Mouse (Mus musculus): ENCODE measurements around the gene Rfxap. TPM values are rescaled to one million over a fixed set of nuclear protein-coding genes. Genes with fewer than 3 reads are reported as not detected.

Rfxap gene
- 46.8 and 62.8 TPM in 2 replicates for polyA plus RNA-seq (2014; fragmentation: Nextera tagmentation; extraction: Ambion mirVana)

DNA sequence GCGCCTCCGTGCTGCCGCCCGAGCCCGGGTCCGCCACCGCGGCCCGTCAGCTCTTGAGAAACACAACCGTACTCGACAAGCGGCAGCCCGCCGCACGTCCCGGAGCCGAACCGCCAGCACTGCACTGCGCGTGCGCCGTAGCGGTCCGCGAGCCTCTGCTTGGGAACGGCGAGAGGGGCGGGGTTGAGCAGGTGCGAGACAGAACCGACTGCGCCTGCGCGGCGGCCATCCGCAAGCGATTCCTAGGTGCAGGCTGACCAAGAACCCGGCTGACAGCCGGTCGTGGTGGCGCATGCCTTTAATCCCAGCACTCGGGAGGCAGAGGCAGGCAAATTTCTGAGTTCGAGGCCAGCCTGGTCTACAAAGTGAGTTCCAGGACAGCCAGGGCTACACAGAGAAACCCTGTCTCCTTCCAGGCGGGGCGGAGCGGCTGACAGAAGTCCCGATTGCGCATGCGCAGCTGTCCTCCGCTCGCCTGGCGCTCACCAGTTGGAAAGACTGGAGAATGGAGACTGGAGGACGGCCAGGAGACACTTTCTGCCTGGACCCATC is at the start of gene Rfxap:
Rfxap (minus strand) TSS at position 126 of the 552 bp plus-strand sequence.
- ATAC-seq (ENCODE audit: low read depth) = peak; percentile 94
- under 1% methylated on average over 52 of the region's 52 CpGs for WGBS

DNA sequence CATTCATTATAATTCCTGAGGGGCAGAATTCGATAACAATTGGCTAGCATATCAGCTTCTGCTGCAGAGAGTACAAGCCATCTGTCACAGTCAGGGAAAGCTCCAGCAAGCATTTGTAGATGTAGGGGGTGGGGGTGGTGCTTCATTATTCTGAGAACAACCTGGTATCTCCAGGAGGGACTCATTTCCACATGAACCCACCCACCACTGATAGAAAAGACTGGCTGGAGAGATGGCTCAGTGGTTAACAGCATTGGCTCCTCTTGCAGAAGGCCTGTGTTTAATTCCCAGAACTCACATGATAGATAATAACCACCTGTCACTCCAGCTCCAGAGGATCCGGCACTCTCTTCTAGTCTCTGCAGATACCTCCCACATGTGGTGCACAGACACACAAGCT is 27.8 kb upstream of the Rfxap start:
- WGBS = 61% methylated on average over 2 of the region's 2 CpGs
- no peak overlapping the region for H3K4me2 ChIP-seq (ENCODE audit: low read depth, low read length)
- H3K4me1 ChIP-seq (ENCODE audit: control insufficient read depth, insufficient read depth, low read length) = no peaks in the 10 kb centered on the region

More for the DNA sequence above, at the start of gene Rfxap:
- Histone ChIP-seq H3K9ac (replicated peaks; ENCODE audit: low read depth, low read length) (peak within 1 kb of the TSS; percentile 94), H3K4me2 (ENCODE audit: low read depth, low read length) (peak within 1 kb of the TSS; percentile 96), H3K4me1 (ENCODE audit: control insufficient read depth, insufficient read depth, low read length) (peaks cover 13% of the 10 kb centered on the region), H3K27me3 (ENCODE audit: control insufficient read depth, insufficient read depth, low read length) (no peaks in the 10 kb centered on the region), H3K9me3 (ENCODE audit: control insufficient read depth, low read length) (no peaks in the 10 kb centered on the region), H3K27ac (ENCODE audit: low read depth, low read length) (peak within 1 kb of the TSS; percentile 92), H3K4me3 (ENCODE audit: low read depth, low read length) (peak within 1 kb of the TSS; percentile 94), H3K36me3 (ENCODE audit: control insufficient read depth, insufficient read depth, low read length) (peaks cover 12% of the 10 kb centered on the region)

DNA sequence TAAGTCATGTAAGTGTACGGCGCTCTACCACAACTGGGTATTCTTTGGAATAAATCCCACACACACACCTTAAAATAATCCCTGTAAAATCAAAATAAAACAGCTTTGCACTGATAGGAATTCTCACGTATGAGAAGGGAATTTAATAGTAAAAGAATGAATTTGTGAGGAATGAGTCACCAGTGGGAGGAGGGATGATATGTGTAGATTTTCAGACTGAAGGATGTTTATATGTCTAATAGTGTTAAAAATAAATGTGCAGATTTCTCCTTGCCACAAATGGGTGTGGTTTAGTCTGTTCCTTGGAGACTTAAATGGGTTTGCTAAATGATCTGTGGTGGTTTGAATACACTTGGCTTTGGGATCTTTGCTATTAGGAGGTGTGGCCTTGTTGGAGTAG is 24.9 kb upstream of the Rfxap start:
- Histone ChIP-seq H3K9ac (replicated peaks; ENCODE audit: low read depth, low read length) (no peak overlapping the region), H3K36me3 (ENCODE audit: control insufficient read depth, insufficient read depth, low read length) (no peaks in the 10 kb centered on the region), H3K4me3 (ENCODE audit: low read depth, low read length) (no peak overlapping the region), H3K4me1 (ENCODE audit: control insufficient read depth, insufficient read depth, low read length) (no peaks in the 10 kb centered on the region), H3K4me2 (ENCODE audit: low read depth, low read length) (no peak overlapping the region), H3K9me3 (ENCODE audit: control insufficient read depth, low read length) (no peaks in the 10 kb centered on the region), H3K27ac (ENCODE audit: low read depth, low read length) (no peak overlapping the region), H3K27me3 (ENCODE audit: control insufficient read depth, insufficient read depth, low read length) (no peaks in the 10 kb centered on the region)
- 93% methylated on average over 3 of the region's 3 CpGs for WGBS
- no peak for ATAC-seq (ENCODE audit: low read depth)

More for the DNA sequence above, 27.8 kb upstream of the Rfxap start:
- Histone ChIP-seq H3K27me3 (ENCODE audit: control insufficient read depth, insufficient read depth, low read length) (no peaks in the 10 kb centered on the region), H3K36me3 (ENCODE audit: control insufficient read depth, insufficient read depth, low read length) (no peaks in the 10 kb centered on the region), H3K27ac (ENCODE audit: low read depth, low read length) (no peak overlapping the region), H3K9ac (replicated peaks; ENCODE audit: low read depth, low read length) (no peak overlapping the region), H3K4me3 (ENCODE audit: low read depth, low read length) (no peak overlapping the region), H3K9me3 (ENCODE audit: control insufficient read depth, low read length) (no peaks in the 10 kb centered on the region)
- ATAC-seq (ENCODE audit: low read depth) = peak; percentile 69

DNA sequence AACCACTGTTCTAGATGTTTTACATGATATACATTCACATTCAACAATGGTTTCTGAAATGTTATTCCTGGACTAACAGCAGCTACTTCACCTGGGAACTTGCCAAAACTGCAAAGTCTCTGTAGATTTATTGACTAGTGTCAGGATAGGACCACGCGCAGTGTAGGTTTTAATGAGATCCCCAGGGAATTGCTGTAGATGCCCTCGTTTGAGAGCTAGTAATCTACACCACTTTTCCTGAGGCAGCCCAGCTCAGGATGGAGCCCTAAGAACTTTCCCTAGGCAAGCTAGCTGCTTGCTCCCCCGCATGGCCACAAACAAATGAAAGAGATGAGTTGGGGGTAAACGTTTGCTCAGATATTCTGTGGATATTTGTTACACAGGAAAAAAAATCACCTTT is 14.9 kb upstream of the Rfxap start:
- Histone ChIP-seq H3K4me2 (ENCODE audit: low read depth, low read length) (no peak overlapping the region), H3K27me3 (ENCODE audit: control insufficient read depth, insufficient read depth, low read length) (no peaks in the 10 kb centered on the region), H3K9me3 (ENCODE audit: control insufficient read depth, low read length) (no peaks in the 10 kb centered on the region), H3K36me3 (ENCODE audit: control insufficient read depth, insufficient read depth, low read length) (no peaks in the 10 kb centered on the region), H3K4me1 (ENCODE audit: control insufficient read depth, insufficient read depth, low read length) (no peaks in the 10 kb centered on the region), H3K4me3 (ENCODE audit: low read depth, low read length) (no peak overlapping the region), H3K27ac (ENCODE audit: low read depth, low read length) (no peak overlapping the region), H3K9ac (replicated peaks; ENCODE audit: low read depth, low read length) (no peak overlapping the region)
- ATAC-seq (ENCODE audit: low read depth) = no peak
- WGBS = 59% methylated on average over 5 of the region's 5 CpGs

DNA sequence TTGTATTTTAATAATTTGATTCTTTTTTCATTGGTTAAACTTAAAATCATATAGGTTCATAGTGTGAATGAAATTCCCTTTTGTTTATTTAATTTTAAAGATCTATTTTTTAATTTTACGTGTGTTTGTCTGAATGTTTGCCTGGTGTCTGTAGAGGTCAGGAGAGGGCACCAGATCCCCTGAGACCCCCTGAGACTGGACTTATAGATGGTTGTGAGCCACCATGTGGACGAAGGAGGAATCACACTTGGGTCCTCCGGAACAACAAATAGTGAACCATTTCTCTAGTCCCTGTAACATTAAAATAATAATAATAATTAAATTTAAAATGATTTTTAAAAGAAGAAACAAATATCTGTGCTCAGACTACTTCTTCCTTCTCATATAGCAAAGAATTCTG is 7.7 kb upstream of the Rfxap start:
- Histone ChIP-seq H3K4me3 (ENCODE audit: low read depth, low read length) (no peak overlapping the region), H3K4me2 (ENCODE audit: low read depth, low read length) (no peak overlapping the region), H3K36me3 (ENCODE audit: control insufficient read depth, insufficient read depth, low read length) (no peaks in the 10 kb centered on the region), H3K4me1 (ENCODE audit: control insufficient read depth, insufficient read depth, low read length) (no peaks in the 10 kb centered on the region), H3K9me3 (ENCODE audit: control insufficient read depth, low read length) (no peaks in the 10 kb centered on the region), H3K27me3 (ENCODE audit: control insufficient read depth, insufficient read depth, low read length) (no peaks in the 10 kb centered on the region), H3K27ac (ENCODE audit: low read depth, low read length) (no peak overlapping the region), H3K9ac (replicated peaks; ENCODE audit: low read depth, low read length) (no peak overlapping the region)
- no peak for ATAC-seq (ENCODE audit: low read depth)
- WGBS = 30% methylated on average over 3 of the region's 3 CpGs

DNA sequence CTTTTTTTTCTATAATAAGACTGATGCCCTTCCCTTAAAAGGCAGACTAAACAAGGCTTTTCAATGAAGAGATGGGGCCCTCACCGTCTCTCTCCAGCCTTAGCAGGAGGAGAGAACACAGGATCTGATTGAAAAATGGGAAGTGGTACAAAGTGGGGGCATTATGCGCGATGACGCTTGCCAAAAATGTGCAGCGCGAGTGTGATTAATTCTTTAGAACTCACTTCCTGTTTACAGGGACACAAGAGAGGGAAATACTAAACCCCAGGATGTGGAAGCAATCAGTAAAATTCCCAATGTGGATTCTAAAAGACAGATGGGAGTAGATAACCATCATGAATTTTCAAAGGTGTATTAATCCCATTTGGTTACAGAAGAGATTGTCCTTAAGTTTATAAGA is 7.0 kb upstream of the Rfxap start:
- H3K4me1 ChIP-seq (ENCODE audit: control insufficient read depth, insufficient read depth, low read length) = no peaks in the 10 kb centered on the region
- ATAC-seq (ENCODE audit: low read depth) = no peak
- no peaks in the 10 kb centered on the region for H3K36me3 ChIP-seq (ENCODE audit: control insufficient read depth, insufficient read depth, low read length)
- no peaks in the 10 kb centered on the region for H3K9me3 ChIP-seq (ENCODE audit: control insufficient read depth, low read length)
- no peak overlapping the region for H3K9ac ChIP-seq (replicated peaks; ENCODE audit: low read depth, low read length)
- H3K4me3 ChIP-seq (ENCODE audit: low read depth, low read length) = no peak overlapping the region
- 77% methylated on average over 6 of the region's 6 CpGs for whole genome bisulfite sequencing
- H3K4me2 ChIP-seq (ENCODE audit: low read depth, low read length) = no peak overlapping the region
- H3K27me3 ChIP-seq (ENCODE audit: control insufficient read depth, insufficient read depth, low read length) = no peaks in the 10 kb centered on the region
- no peak overlapping the region for H3K27ac ChIP-seq (ENCODE audit: low read depth, low read length)

DNA sequence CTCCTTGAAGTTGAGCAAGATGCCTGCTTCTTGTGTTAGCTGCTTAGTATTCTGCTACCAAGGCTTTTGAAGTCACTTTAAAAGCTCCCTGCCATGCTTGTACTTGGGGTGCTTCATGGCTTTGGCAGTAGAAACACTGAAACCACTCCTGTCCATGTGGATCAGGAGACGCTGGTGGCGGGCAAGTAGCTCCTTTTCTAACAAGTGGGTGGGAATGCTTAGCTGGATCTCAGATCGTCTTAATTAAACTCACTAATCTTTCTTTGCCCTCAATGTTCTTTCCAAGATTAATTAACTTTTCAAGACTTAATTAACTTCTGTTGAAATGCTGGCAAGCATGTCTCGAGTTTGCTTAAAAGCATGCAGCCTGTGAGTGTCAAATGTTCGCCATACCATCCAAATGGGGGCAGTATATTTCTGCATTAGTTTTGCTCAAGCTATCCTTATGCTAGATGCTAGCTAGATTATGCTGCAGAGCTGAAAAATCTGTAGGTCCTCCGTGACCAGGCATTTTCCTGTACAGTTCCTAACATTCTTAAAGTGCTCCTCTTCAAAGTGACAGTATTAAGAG is 5.9 kb upstream of the Rfxap start:
- 67% methylated on average over 6 of the region's 6 CpGs for WGBS
- Histone ChIP-seq H3K27me3 (ENCODE audit: control insufficient read depth, insufficient read depth, low read length) (no peaks in the 10 kb centered on the region), H3K4me3 (ENCODE audit: low read depth, low read length) (no peak overlapping the region), H3K27ac (ENCODE audit: low read depth, low read length) (no peak overlapping the region), H3K9ac (replicated peaks; ENCODE audit: low read depth, low read length) (no peak overlapping the region), H3K4me2 (ENCODE audit: low read depth, low read length) (no peak overlapping the region), H3K36me3 (ENCODE audit: control insufficient read depth, insufficient read depth, low read length) (no peaks in the 10 kb centered on the region), H3K4me1 (ENCODE audit: control insufficient read depth, insufficient read depth, low read length) (no peaks in the 10 kb centered on the region), H3K9me3 (ENCODE audit: control insufficient read depth, low read length) (no peaks in the 10 kb centered on the region)
- no peak for ATAC-seq (ENCODE audit: low read depth)

DNA sequence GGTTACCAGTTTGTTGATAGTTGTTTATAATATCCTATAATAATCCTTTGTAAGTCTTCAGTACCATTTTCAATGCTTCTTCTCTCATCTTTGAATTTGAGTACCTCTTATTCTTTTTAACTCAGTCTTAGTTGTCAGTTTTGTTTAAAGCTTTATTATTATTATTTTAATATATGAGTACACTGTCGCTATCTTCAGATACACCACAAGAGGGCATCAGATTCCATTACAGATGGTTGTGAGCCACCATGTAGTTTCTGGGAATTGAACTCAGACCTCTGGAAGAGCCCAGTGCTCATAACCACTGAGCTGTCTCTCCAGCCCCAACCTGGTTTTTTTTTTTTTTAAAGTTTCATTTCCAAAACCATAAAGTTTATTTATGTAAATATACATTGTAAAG is 4.0 kb upstream of the Rfxap start:
- no peak overlapping the region for H3K4me3 ChIP-seq (ENCODE audit: low read depth, low read length)
- H3K27me3 ChIP-seq (ENCODE audit: control insufficient read depth, insufficient read depth, low read length) = no peaks in the 10 kb centered on the region
- no peaks in the 10 kb centered on the region for H3K9me3 ChIP-seq (ENCODE audit: control insufficient read depth, low read length)
- no peak overlapping the region for H3K27ac ChIP-seq (ENCODE audit: low read depth, low read length)
- ATAC-seq (ENCODE audit: low read depth) = no peak
- H3K9ac ChIP-seq (replicated peaks; ENCODE audit: low read depth, low read length) = no peak overlapping the region
- H3K4me2 ChIP-seq (ENCODE audit: low read depth, low read length) = no peak overlapping the region
- H3K36me3 ChIP-seq (ENCODE audit: control insufficient read depth, insufficient read depth, low read length) = no peaks in the 10 kb centered on the region
- WGBS = 50% methylated on average over 1 of the region's 1 CpGs
- peaks cover 4% of the 10 kb centered on the region; the same call in 1 of the 2 replicates for H3K4me1 ChIP-seq (ENCODE audit: control insufficient read depth, insufficient read depth, low read length)

DNA sequence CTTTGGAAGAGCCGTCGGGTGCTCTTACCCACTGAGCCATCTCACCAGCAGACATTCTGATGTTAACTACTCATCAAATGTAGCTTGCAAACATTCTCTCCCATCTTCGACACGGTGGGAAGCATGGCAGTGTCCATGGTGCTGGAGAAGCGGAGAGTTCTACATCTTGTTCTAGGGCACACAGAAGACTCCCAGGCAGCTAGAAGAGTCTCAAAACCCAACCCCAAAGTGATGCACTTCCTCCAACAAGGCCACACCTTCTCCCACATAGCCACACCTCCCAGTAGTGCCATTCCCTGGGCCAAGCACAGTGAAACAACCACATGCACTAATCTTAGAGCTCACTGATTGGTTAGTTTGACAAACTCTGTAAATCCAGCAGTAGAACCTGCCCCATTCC is 1.5 kb upstream of the Rfxap start:
- Histone ChIP-seq H3K9ac (replicated peaks; ENCODE audit: low read depth, low read length) (no peak overlapping the region), H3K9me3 (ENCODE audit: control insufficient read depth, low read length) (no peaks in the 10 kb centered on the region), H3K27ac (ENCODE audit: low read depth, low read length) (no peak overlapping the region), H3K4me1 (ENCODE audit: control insufficient read depth, insufficient read depth, low read length) (peaks cover 13% of the 10 kb centered on the region), H3K4me2 (ENCODE audit: low read depth, low read length) (no peak overlapping the region), H3K4me3 (ENCODE audit: low read depth, low read length) (no peak overlapping the region), H3K36me3 (ENCODE audit: control insufficient read depth, insufficient read depth, low read length) (peaks cover 4% of the 10 kb centered on the region), H3K27me3 (ENCODE audit: control insufficient read depth, insufficient read depth, low read length) (no peaks in the 10 kb centered on the region)
- ATAC-seq (ENCODE audit: low read depth) = no peak
- WGBS = 69% methylated on average over 5 of the region's 5 CpGs

Measured in neural tube, embryonic 14.5 days (tissue).